Mouse (Mus musculus) heart, postnatal 0 days (tissue): ENCODE results near the gene Ugt1a10. TPM values are rescaled to one million over a fixed set of nuclear protein-coding genes. Genes with fewer than 3 reads are reported as not detected.
"Not testable (repeated sequence)": the region's sequence is repeated elsewhere in the genome, so short reads cannot be mapped to it uniquely, and the experiment has no call there.

Experiments used
- ATAC-seq: fragments of 200-750 bp; cut with Nextera tagmentation; 2 replicates; pipeline ENCODE4 v1.8.0; 2017; ENCODE audit warnings: low read depth, moderate number of reproducible peaks, moderate library complexity; ENCODE audit not compliant: insufficient read depth
- DNase-seq: peaks from one replicate; pipeline ENCODE4 v3.0.0-alpha.2; 2016; ENCODE audit warnings: low spot score
- H3K27ac ChIP-seq: fragments of 300-500 bp; sonication (generic); 2 replicates; pipeline ENCODE4 v1.5.1; 2014; ENCODE audit warnings: low read depth, mild to moderate bottlenecking
- H3K27me3 ChIP-seq: fragments of 300-500 bp; sonication (generic); 2 replicates; pipeline ENCODE4 v1.6.1; 2014; ENCODE audit warnings: low read length, mixed read lengths; ENCODE audit not compliant: control insufficient read depth, insufficient read depth
- H3K36me3 ChIP-seq: fragments of 300-500 bp; sonication (generic); replicated peaks from 2 replicates; pipeline ENCODE4 v1.6.1; 2014; ENCODE audit warnings: low read length, mixed read lengths; ENCODE audit not compliant: control insufficient read depth, insufficient read depth
- H3K4me1 ChIP-seq: fragments of 300-500 bp; sonication (generic); 2 replicates; pipeline ENCODE4 v1.6.1; 2014; ENCODE audit warnings: antibody characterized with exemption; ENCODE audit not compliant: control insufficient read depth, insufficient read depth
- H3K4me2 ChIP-seq: fragments of 300-500 bp; sonication (generic); 2 replicates; pipeline ENCODE4 v1.6.1; 2014; ENCODE audit warnings: low read depth, mild to moderate bottlenecking, low read length, moderate library complexity
- H3K4me3 ChIP-seq: fragments of 300-500 bp; sonication (generic); 2 replicates; pipeline ENCODE4 v1.5.1; 2014; ENCODE audit warnings: low read depth, low read length
- H3K9ac ChIP-seq: fragments of 300-500 bp; sonication (generic); replicated peaks from 2 replicates; pipeline ENCODE4 v1.6.1; 2014; ENCODE audit warnings: low read depth, low read length, mixed read lengths
- H3K9me3 ChIP-seq: fragments of 300-500 bp; sonication (generic); replicated peaks from 2 replicates; pipeline ENCODE4 v1.6.1; 2016; ENCODE audit warnings: low read length; ENCODE audit not compliant: control insufficient read depth
- CTCF ChIP-seq: IDR thresholded peaks from 2 replicates; pipeline ENCODE4 v1.5.1; 2016; ENCODE audit warnings: antibody characterized with exemption, control low read depth, low read depth
- EP300 ChIP-seq: IDR thresholded peaks from 2 replicates; pipeline ENCODE4 v1.6.1; 2016; ENCODE audit warnings: antibody characterized with exemption, low read depth
- WGBS: fragments of 180-500 bp; shearing (Covaris S2); extraction: QIAGEN DNeasy Blood & Tissue Kit; methylation state at CpG from one replicate; pipeline ENCODE4 v1.1.7; 2014; 5-methylcytosine and 5-hydroxymethylcytosine counted together
- polyA plus RNA-seq: library from polyadenylated mRNA; unstranded; fragments of >200 nt; fragmentation: Nextera tagmentation; extraction: Ambion mirVana; gene quantifications from 2 replicates; pipeline ENCODE4 v1.2.1, GENCODE M21; 2015
- total RNA-seq: library from RNA; depleted of rRNA; stranded (reverse); fragments of >200 nt; gene quantifications from 2 replicates; pipeline ENCODE4 v1.2.3, GENCODE M21; 2014; ENCODE audit warnings: low replicate concordance

The Ugt1a10 gene
- total and polyA plus RNA-seq, 2 experiments from 2014 or later = not detected

DNA sequence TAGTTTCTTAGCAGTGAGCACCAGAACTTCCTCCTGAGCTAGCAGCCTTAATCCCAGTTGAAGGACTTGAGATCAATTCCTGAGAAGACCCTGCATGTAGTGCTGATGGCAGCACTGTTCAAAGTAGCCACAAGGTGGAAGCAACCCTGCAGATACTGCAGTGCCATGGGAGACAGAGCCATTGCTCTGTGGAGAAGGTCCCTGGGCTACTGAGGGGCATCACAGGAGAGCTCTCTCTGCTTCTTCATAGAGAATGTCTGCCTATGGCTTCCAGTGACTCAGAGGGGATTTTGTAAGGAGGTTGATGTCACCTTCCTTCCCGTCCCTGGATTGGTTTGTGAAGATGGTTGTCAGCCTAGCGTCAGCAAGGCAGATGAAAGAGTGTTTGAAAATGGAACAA, 94.9 kb downstream of the Ugt1a10 start:
- H3K36me3 ChIP-seq, H3K27ac ChIP-seq, H3K9me3 ChIP-seq, ATAC-seq, H3K4me1 ChIP-seq, H3K9ac ChIP-seq, H3K27me3 ChIP-seq, H3K4me3 ChIP-seq, DNase-seq, H3K4me2 ChIP-seq: not testable (repeated sequence)
- peak; percentile 42 for TF ChIP-seq CTCF
- WGBS = 76% methylated on average over 2 of the region's 2 CpGs

- Histone ChIP-seq H3K27me3 (no peaks in the 10 kb centered on the region), H3K9ac (no peak overlapping the region), H3K4me3 (no peak overlapping the region), H3K9me3 (no peaks in the 10 kb centered on the region), H3K36me3 (no peaks in the 10 kb centered on the region), H3K4me1 (no peaks in the 10 kb centered on the region), H3K27ac (no peak overlapping the region), H3K4me2 (no peak overlapping the region)
- no peak for DNase-seq
- no peak for TF ChIP-seq CTCF
- TF ChIP-seq EP300 = no peak
- ATAC-seq = no peak
- 58% methylated on average over 2 of the region's 2 CpGs for whole genome bisulfite sequencing
Observed at GRCm38 (mm10) chr1:88158430-88158829, 103.2 kb downstream of the Ugt1a10 start.

DNA sequence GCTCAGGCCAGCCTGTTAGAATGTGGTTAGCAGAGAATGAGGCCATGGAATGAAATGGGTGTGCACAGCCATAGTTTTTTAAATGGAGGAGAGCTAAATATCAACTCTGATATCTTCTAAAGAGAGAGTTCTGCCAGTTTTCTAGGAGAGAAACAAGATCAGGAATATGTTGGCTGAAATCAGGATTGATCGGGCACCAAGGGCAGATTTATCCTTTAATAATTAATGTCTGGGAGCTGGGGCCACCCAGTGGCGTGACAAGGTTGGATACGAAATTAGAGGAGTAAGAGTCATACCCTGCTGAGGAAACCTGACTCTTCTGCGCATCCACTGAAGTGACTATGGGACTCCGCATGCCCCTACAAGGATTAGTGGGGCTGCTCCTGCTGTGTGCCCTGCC, 110.5 kb downstream of the Ugt1a10 start, which contains the start of gene Ugt1a5:
Gene Ugt1a5 (plus strand): TSS at position 302 of the 400 bp plus-strand sequence.
- TF ChIP-seq EP300 (no peak), CTCF (no peak)
- H3K4me3 ChIP-seq = no peak within 1 kb of the TSS
- no peak for ATAC-seq
- no peaks in the 10 kb centered on the region for H3K9me3 ChIP-seq
- no peak within 1 kb of the TSS for H3K9ac ChIP-seq
- no peak within 1 kb of the TSS for H3K27ac ChIP-seq
- H3K4me1 ChIP-seq = no peaks in the 10 kb centered on the region
- WGBS = 70% methylated on average over 5 of the region's 5 CpGs
- no peaks in the 10 kb centered on the region for H3K27me3 ChIP-seq
- DNase-seq = no peak
- no peaks in the 10 kb centered on the region for H3K36me3 ChIP-seq
- no peak within 1 kb of the TSS for H3K4me2 ChIP-seq

DNA sequence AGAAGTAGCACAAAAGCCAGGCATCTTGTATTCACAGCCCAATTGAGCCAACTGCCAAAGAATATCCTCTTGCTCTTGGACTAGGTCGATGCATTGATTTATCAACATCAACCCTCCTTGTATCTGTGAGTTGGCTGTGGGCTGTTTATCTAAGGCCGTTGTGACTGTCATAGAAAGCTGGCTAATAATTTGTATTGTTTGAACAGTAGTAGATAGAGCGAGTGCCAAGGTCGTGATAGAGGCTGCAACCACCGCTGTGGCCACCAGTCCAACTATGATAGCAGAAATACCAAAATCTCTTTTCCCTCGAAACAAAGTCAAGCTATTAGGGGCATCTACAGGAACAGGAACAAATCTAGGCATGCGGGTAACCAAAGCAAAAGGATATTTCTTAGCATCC, 117.0 kb downstream of the Ugt1a10 start:
- not testable (repeated sequence) for H3K27ac ChIP-seq, H3K4me1 ChIP-seq, ATAC-seq, H3K9me3 ChIP-seq, H3K36me3 ChIP-seq, H3K27me3 ChIP-seq, H3K9ac ChIP-seq, H3K4me2 ChIP-seq, DNase-seq, H3K4me3 ChIP-seq
- 80% methylated on average over 5 of the region's 7 CpGs for WGBS

- DNase-seq = no peak
- ATAC-seq = no peak
- Histone ChIP-seq H3K4me1 (no peaks in the 10 kb centered on the region), H3K9ac (no peak overlapping the region), H3K36me3 (no peaks in the 10 kb centered on the region), H3K27me3 (no peaks in the 10 kb centered on the region), H3K4me3 (no peak overlapping the region), H3K4me2 (no peak overlapping the region), H3K27ac (no peak overlapping the region), H3K9me3 (0 out of 2 replicates have a peak, but pooled peaks cover 9% of the 10 kb centered on the region)
- TF ChIP-seq EP300 = no peak
- TF ChIP-seq CTCF = no peak
- whole genome bisulfite sequencing = 83% methylated on average over 1 of the region's 1 CpGs
Observed at GRCm38 (mm10) chr1:88179657-88180056, 124.5 kb downstream of the Ugt1a10 start.

DNA sequence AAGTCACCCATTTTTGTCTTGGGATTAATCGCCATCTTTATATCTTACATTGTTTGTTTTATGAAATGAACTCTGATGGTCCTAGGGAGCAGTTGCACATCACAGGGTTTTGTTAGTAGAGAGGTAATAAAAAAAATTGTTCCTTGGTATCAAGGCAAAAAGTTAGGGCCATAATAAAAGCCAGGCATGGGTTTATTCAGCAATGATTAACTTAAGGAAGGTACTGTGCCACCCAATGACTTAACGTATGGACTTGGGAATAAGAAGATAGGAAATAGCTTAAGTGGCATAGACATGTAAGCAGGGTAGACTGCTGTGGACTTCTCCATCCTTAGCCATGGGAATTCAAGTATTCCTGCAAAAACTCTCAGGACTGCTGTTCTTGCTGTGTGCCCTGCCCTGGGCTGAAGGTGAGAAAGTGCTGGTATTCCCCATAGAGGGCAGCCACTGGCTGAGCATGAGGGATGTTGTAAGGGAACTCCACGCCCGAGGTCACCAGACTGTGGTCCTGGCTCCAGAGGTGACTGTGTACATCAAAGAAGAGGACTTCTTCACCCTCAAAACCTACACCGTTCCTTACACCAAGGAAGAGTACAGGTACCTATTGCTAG, 131.2 kb downstream of the Ugt1a10 start:
- Histone ChIP-seq H3K4me2 (no peak overlapping the region), H3K4me3 (no peak overlapping the region), H3K27me3 (no peaks in the 10 kb centered on the region), H3K9ac (no peak overlapping the region), H3K27ac (no peak overlapping the region), H3K9me3 (no peaks in the 10 kb centered on the region), H3K4me1 (no peaks in the 10 kb centered on the region), H3K36me3 (no peaks in the 10 kb centered on the region)
- 71% methylated on average over 5 of the region's 5 CpGs for WGBS
- no peak for TF ChIP-seq EP300
- TF ChIP-seq CTCF = no peak
- DNase-seq (no peak), ATAC-seq (no peak)
